Mouse (Mus musculus): ENCODE data around the gene Myef2.

DNA sequence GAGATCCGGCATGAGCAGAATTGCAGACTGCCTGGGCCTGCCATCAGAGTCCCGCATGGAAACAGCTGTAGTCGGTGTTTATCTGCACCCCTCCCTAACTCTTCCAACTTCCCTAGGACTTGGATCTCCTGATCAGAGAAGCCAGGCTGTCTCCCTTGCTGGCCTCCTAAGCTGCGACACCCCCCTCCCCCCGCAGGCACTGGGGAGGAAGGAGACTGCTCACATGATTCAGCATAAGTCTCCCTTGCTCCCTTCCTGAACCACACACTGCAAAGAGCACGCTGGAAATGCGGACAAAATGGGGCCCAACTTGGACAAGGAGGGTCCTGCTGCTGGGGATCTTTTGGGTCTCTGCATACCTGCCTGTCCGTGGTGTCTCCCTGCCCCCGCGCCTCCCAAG lies 55.6 kb downstream of the Myef2 start, which contains the start of gene Slc24a5:
- TF ChIP-seq ZNF384 (IDR thresholded peaks at IDR 0.05; ENCODE audit: low read depth, low read length), result no peak
- no peak for TF ChIP-seq MAFK (IDR thresholded peaks at IDR 0.05; ENCODE audit: insufficient read depth, low read depth, low read length)
- no peak for TF ChIP-seq ZC3H11A (IDR thresholded peaks at IDR 0.05; ENCODE audit: borderline replicate concordance, low read depth, low read length)
